Mouse (Mus musculus): Measurements from ENCODE around the gene Cadm1. TPM values are rescaled to one million over a fixed set of nuclear protein-coding genes. Genes with fewer than 3 reads are reported as not detected.

The Cadm1 gene
- polyA plus RNA-seq, 1 experiment, result 9.3 TPM

GRCm38 (mm10) chr9:47587577-47588194, 57.7 kb downstream of the Cadm1 start:
- TF ChIP-seq SRF (IDR thresholded peaks at IDR 0.05; ENCODE audit: control insufficient read depth, insufficient read length, low read depth), result no peak
- TF ChIP-seq MYOG (IDR thresholded peaks at IDR 0.05; ENCODE audit: control insufficient read depth in 1 of 3, insufficient read depth in 1 of 3, insufficient read length in 2 of 3, low read depth in 2 of 3), result no peak
- TF ChIP-seq CEBPB (IDR thresholded peaks at IDR 0.05; ENCODE audit: insufficient read depth, poor library complexity, severe bottlenecking), result no peak
- TF ChIP-seq E2F4 (IDR thresholded peaks at IDR 0.05; ENCODE audit: insufficient read depth), result no peak
- TF ChIP-seq REST (IDR thresholded peaks at IDR 0.05; ENCODE audit: insufficient read depth, insufficient read length), result no peak
- no peak for TF ChIP-seq USF1 (IDR thresholded peaks at IDR 0.05; ENCODE audit: low read depth)
- Histone ChIP-seq H3K79me2 (ENCODE audit: control insufficient read depth, insufficient read depth) (peaks cover 15% of the 10 kb centered on the region), H3K4me3 (no peak overlapping the region), H3K27me3 (ENCODE audit: control insufficient read depth, insufficient read depth, insufficient read length) (no peaks in the 10 kb centered on the region), H3K4me2 (ENCODE audit: low read depth) (no peak overlapping the region), H3ac (ENCODE audit: control insufficient read depth, insufficient read length) (no peak overlapping the region), H3K36me3 (ENCODE audit: control insufficient read depth, insufficient read depth) (no peaks in the 10 kb centered on the region)

GRCm38 (mm10) chr9:47589832-47590231, 59.9 kb downstream of the Cadm1 start:
- TF ChIP-seq REST (IDR thresholded peaks at IDR 0.05; ENCODE audit: insufficient read depth, insufficient read length) (no peak), USF1 (IDR thresholded peaks at IDR 0.05; ENCODE audit: low read depth) (no peak), POLR2AphosphoS2 (IDR thresholded peaks at IDR 0.05; ENCODE audit: insufficient read length, low read depth) (no peak), MYOG (IDR thresholded peaks at IDR 0.05; ENCODE audit: control insufficient read depth in 1 of 3, insufficient read depth in 1 of 3, insufficient read length in 2 of 3, low read depth in 2 of 3) (no peak), SRF (IDR thresholded peaks at IDR 0.05; ENCODE audit: control insufficient read depth, insufficient read length, low read depth) (no peak)
- no peaks in the 10 kb centered on the region for H3K36me3 ChIP-seq (ENCODE audit: control insufficient read depth, insufficient read depth)
- H3K4me3 ChIP-seq, result no peak overlapping the region
- no peak overlapping the region for H3ac ChIP-seq (ENCODE audit: control insufficient read depth, insufficient read length)
- H3K27me3 ChIP-seq (ENCODE audit: control insufficient read depth, insufficient read depth, insufficient read length), result no peaks in the 10 kb centered on the region
- H3K4me2 ChIP-seq (ENCODE audit: low read depth), result peak overlapping the region; percentile 59
- H3K79me2 ChIP-seq (ENCODE audit: control insufficient read depth, insufficient read depth), result peaks cover 7% of the 10 kb centered on the region

- H3K4me2 ChIP-seq (ENCODE audit: low read depth), result no peak overlapping the region
- no peaks in the 10 kb centered on the region for H3K27me3 ChIP-seq (ENCODE audit: control insufficient read depth, insufficient read depth, insufficient read length)
- no peaks in the 10 kb centered on the region for H3K36me3 ChIP-seq (ENCODE audit: control insufficient read depth, insufficient read depth)
- H3K4me3 ChIP-seq, result no peak overlapping the region
- TF ChIP-seq MYOG (IDR thresholded peaks at IDR 0.05; ENCODE audit: control insufficient read depth in 1 of 3, insufficient read depth in 1 of 3, insufficient read length in 2 of 3, low read depth in 2 of 3), result no peak
- TF ChIP-seq USF1 (IDR thresholded peaks at IDR 0.05; ENCODE audit: low read depth), result no peak
- no peak overlapping the region for H3ac ChIP-seq (ENCODE audit: control insufficient read depth, insufficient read length)
- peaks cover 4% of the 10 kb centered on the region for H3K79me2 ChIP-seq (ENCODE audit: control insufficient read depth, insufficient read depth)
Observed at GRCm38 (mm10) chr9:47601541-47601940, 71.6 kb downstream of the Cadm1 start.

GRCm38 (mm10) chr9:47603971-47604370, 74.0 kb downstream of the Cadm1 start:
- Histone ChIP-seq H3K27me3 (ENCODE audit: control insufficient read depth, insufficient read depth, insufficient read length) (no peaks in the 10 kb centered on the region), H3K4me3 (no peak overlapping the region), H3ac (ENCODE audit: control insufficient read depth, insufficient read length) (no peak overlapping the region), H3K4me2 (ENCODE audit: low read depth) (no peak overlapping the region), H3K36me3 (ENCODE audit: control insufficient read depth, insufficient read depth) (no peaks in the 10 kb centered on the region), H3K79me2 (ENCODE audit: control insufficient read depth, insufficient read depth) (peaks cover 7% of the 10 kb centered on the region)
- TF ChIP-seq TCF12 (IDR thresholded peaks at IDR 0.05; ENCODE audit: insufficient read depth, poor library complexity, severe bottlenecking) (no peak), USF1 (IDR thresholded peaks at IDR 0.05; ENCODE audit: low read depth) (no peak), SRF (IDR thresholded peaks at IDR 0.05; ENCODE audit: control insufficient read depth, insufficient read length, low read depth) (no peak), POLR2AphosphoS2 (IDR thresholded peaks at IDR 0.05; ENCODE audit: insufficient read length, low read depth) (no peak), POLR2A (IDR thresholded peaks at IDR 0.05; ENCODE audit: insufficient read length, low read depth) (no peak), E2F4 (IDR thresholded peaks at IDR 0.05; ENCODE audit: insufficient read depth) (no peak), CEBPB (IDR thresholded peaks at IDR 0.05; ENCODE audit: insufficient read depth, poor library complexity, severe bottlenecking) (no peak), MAX (IDR thresholded peaks at IDR 0.05; ENCODE audit: low read depth) (no peak), MYOG (IDR thresholded peaks at IDR 0.05; ENCODE audit: control insufficient read depth in 1 of 3, insufficient read depth in 1 of 3, insufficient read length in 2 of 3, low read depth in 2 of 3) (no peak), REST (IDR thresholded peaks at IDR 0.05; ENCODE audit: insufficient read depth, insufficient read length) (no peak), TCF3 (IDR thresholded peaks at IDR 0.05; ENCODE audit: insufficient read length, low read depth) (no peak), MYOD1 (IDR thresholded peaks at IDR 0.05; ENCODE audit: control insufficient read depth in 1 of 3, insufficient read length in 2 of 3, low read depth in 2 of 3) (no peak)

GRCm38 (mm10) chr9:47605628-47606027, 75.7 kb downstream of the Cadm1 start:
- Histone ChIP-seq H3K4me2 (ENCODE audit: low read depth) (no peak overlapping the region), H3K36me3 (ENCODE audit: control insufficient read depth, insufficient read depth) (no peaks in the 10 kb centered on the region), H3ac (ENCODE audit: control insufficient read depth, insufficient read length) (no peak overlapping the region), H3K79me2 (ENCODE audit: control insufficient read depth, insufficient read depth) (peaks cover 7% of the 10 kb centered on the region), H3K4me3 (no peak overlapping the region), H3K27me3 (ENCODE audit: control insufficient read depth, insufficient read depth, insufficient read length) (no peaks in the 10 kb centered on the region)
- no peak for TF ChIP-seq E2F4 (IDR thresholded peaks at IDR 0.05; ENCODE audit: insufficient read depth)
- no peak for TF ChIP-seq POLR2A (IDR thresholded peaks at IDR 0.05; ENCODE audit: insufficient read length, low read depth)
- no peak for TF ChIP-seq SRF (IDR thresholded peaks at IDR 0.05; ENCODE audit: control insufficient read depth, insufficient read length, low read depth)
